Mouse (Mus musculus) retina, adult 2 months (tissue): Measurements from ENCODE around the gene Nr4a1.
A peak's percentile ranks its signal among the peaks of the same experiment; 100 is the strongest.

ENCODE experiments used
- DNase-seq: peaks from one replicate; pipeline ENCODE4 v3.0.0-alpha.2; 2012; ENCODE audit warnings: low read depth, low spot score

Nr4a1 gene

DNA sequence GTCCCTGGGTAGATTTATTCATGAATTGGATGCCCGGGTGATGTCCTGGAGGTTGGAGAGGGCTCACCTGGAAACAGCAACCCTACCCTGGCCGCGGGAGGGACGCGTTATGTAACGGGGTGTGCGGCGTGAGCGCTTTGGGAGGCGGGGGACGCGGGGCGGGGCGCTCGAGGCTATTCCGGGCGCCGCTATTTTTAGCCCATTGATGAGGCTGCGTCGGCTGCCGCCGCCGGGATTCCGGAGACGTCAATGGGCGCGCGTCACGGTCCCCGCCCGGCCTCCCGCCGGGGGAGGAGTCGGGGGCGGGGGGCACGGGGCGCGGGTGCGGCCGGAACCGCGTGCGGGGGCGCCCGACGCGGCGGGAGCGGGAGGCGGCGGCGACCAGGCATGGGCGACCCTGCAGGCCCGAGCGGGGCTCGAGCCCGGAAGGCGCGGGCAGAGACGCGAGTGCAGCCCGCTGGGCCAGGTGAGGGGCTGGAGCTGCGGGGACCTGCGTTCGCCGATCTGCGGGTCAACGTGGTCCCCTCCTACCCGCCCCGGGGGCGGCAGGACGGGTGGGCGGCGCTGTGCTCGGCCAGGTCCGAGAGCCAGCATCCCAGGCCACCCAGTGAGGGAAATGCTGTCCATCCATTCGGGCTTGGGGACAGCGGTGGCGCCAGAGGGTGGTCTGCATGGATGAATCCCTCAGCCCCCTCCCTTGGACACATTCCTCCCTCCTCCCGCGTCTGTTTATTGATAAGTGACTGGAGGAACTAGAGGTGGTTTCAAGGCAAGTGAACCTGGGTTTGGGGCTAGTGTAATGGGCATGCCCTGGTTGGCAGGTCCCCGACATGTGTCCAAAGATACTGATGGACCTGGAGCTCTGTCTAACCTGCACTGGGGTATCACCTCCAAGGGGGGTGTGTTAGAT lies at the start of gene Nr4a1:
Gene Nr4a1, plus strand, starts transcription at position 384 of the 910 bp plus-strand sequence.
- peak; percentile 72 for DNase-seq

DNA sequence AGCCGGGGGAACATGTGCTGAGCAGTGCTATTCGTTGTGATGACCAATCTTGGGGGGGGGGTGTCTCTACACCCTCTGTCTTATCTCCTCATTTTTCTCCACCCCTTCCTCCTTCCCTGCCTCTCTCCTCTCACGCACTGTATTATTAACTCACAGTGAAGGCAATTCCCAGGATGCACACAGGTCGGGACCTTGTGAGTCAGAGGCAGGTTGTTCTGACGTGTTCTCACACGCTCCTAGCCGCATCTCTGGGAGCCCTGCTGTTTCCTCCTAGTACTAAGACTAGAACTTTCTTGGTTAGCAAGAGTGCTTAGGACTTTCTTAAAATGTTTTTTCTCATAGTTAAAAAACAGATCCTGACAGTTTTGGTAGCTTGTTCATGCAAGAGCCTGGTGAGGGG lies 49.3 kb upstream of the Nr4a1 start:
- DNase-seq: no peak

DNA sequence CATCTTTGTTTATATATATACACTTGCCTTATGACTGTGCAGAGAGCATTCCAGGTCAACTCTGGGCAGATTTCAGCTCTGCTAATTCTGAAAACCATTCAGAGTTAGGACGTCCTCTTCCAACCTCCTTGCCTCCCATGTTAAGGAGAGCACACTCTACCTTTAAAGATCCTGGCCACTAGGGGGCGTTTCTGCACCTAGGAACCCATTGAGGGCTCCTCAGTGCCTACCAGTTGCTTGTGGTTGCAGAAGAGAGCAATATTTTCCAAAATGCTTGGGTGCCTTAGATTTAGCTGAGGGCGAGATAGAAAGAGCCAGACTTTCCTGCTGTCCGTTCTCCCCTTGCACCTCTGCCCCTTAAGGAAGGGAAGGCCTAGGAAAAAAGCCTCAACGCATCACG lies 43.8 kb upstream of the Nr4a1 start:
- peak; percentile 34 for DNase-seq

DNA sequence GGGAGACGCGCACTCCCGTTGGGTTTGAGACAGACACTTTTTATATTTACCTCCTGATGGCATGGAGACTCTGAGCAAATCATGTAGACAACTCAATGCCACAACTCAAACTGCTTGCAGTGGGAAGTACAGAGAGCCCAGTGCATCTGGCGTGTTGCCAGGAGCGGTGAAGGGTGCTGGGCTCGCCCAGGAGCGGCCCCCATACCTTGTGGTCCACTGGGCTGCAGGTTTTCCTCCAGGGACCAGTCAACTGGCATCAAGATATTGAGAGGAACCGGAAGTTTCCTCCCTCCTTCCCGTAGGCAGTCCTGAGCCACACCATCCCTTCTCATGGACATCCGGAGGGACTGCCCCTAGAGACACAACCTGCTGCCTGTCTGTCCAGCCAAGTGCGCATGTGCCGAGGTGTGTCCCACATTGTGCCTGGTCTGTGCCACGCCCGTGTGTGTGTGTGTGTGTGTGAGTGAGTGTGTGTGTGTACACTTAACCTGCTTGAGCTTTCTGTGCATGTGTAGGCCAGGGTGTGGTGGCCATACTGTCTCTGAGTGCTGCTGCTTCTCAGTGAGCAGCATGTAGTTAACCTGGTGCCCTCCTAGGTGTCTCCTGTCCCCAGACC lies 43.0 kb upstream of the Nr4a1 start:
- DNase-seq: no peak

DNA sequence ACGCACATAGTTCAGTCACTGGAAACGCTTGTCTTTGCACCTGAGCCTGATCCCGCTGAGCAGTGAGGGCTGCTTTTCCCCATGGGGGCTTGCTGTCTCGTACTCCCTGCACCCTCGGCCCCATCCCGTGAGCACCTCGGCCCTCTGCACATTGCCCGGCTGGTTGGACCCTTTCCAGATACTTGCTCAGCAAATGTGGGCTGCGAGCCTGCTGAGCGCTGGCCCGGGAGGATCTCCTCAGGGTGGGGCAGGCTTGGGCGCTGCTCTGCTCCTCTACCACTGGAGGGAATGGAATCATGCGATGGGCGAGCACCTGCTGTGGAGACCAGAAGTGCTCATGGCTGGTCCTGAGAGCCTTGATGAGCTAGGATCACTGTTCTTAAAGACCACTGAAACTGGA lies 41.6 kb upstream of the Nr4a1 start:
- DNase-seq: no peak

DNA sequence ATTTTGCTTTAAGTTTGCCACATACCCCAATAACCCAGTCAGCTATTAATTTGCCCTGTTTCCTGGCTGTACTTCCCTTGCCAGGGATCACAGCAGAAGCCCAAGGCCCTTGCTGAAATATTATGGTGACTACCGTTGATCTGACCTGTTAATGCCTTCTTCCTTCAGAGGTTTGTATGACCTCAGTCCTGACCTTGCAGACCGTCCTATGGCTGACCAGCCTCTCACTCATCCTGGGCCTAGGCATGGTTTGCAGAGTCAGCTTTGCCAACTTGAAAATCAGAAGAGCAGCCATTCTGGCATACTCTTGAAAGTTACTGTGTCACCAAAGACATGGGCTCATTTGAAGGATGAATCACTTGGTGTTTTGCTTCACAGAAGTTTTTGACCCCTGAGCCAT lies 38.9 kb upstream of the Nr4a1 start:
- DNase-seq: no peak

DNA sequence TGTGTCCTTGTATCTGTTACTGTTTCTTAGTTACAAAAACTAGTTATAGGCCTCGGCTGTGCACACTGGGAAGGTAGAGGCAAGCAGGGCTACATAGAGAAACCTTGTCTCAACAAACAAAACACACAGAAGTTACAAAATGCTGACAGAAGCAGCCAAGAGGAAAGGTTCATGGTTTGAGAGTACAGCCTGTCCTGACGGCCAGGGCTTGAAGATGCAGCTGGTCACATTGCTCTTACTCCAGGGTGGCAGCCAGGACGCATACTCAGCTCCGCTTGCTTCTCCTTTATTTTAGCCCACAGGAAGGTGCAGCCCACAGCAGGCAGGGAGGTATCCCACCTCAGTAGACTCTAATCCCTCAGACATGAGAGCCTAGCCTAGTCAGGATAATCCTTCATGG lies 38.0 kb upstream of the Nr4a1 start:
- no peak for DNase-seq

DNA sequence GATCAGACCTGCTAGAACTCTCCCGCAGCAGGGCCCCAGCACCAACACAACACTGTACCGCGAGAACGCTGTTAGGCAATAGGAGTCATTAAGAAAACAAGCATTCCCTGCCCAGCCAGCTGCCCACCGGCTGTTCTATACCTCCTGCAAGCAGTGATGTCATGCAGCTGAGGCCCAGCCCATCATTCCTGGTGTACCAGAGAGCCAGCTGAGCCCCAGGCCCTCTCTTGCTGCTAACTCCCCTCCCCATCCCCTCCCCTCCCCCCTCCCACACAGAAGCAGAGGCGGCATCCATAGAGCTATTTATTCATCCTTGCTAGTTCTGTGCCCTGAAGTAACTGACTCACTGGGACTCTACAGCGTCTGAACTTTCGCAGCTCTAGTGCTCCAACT lies 33.2 kb upstream of the Nr4a1 start:
- DNase-seq: no peak

DNA sequence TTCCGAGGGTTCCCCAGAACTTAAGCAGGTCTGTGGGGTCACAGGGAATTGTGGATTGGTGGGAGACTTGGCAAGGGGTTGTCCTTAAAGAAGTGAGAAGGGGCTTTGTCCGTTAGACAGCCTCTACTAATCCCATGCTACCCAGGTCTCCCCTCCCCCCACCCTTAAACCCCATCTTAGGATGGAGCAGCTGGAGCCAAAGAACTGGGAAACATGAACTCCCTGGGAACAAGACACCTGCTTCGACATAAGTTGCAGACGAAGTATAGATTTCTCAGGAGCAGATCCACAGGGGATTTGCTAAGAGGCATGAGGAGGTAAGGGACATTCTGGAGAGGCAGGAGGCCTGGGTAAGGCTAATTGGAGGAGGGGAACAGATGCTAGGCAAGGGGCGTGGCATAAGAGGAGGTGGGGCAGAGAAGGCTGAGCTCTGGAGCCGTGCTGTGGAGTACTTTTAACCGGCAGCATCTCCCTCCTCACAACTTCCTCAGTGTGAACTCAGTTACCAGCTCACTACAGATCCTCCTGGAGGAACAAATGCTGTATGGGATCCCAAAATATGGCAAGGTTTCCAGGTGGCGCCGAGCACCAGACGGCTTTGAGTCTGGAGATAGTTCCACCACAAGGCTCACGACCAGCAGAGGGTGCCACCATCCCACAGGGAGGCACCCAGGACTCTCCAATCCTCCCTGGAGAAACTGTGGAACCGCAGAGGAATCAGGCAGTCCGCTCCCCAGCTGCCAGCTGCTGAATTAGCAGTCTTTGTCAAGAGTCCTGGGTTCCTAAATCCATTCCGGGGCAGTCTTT lies 32.6 kb upstream of the Nr4a1 start:
- no peak for DNase-seq

DNA sequence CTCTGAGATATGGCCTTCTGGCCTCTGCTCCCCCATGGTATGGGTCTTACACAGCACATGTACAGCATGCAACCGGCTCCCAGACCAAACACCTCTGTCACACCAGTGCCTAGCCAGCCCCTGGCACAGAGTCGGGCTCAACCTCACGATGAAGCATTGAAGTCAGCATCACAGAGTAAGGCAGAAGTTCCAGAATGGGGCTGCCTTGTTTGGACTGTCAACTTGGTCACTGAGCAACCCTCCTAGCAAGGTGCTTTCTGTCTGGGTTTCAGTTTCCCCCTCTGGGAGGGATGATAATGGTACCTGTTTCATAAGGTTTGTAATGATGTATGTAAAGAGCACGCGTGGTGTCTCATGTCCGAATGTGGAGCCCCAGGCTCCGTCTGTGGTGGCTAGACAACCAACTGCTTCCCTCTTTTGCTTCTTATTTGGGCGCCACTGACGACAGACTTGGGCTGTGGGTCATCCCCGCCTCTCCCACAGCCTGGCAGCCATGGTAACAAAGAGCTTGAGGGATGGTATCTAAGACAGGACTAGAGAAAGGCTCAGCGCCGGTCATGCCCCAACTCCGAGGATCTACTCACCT lies 31.1 kb upstream of the Nr4a1 start:
- no peak for DNase-seq

DNA sequence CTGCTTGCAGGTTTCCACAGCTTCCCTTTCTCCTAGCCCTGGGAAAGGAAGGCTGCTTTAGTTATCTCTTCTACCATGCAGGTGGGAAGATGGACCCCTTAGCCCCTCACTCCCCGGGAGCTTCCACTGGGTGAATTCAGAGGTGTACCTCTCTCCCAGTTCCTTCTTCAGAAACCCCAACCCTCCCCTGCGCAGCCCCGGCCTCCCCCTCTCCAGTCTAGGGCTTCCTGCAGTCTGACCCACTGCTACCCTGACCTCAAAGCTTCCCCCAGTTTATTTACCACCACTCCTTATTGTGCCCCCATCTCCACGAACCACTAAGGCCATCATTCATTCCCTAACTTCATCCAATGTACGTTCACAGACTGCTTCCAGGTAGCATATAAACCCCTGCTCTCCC lies 30.5 kb upstream of the Nr4a1 start:
- DNase-seq: no peak

DNA sequence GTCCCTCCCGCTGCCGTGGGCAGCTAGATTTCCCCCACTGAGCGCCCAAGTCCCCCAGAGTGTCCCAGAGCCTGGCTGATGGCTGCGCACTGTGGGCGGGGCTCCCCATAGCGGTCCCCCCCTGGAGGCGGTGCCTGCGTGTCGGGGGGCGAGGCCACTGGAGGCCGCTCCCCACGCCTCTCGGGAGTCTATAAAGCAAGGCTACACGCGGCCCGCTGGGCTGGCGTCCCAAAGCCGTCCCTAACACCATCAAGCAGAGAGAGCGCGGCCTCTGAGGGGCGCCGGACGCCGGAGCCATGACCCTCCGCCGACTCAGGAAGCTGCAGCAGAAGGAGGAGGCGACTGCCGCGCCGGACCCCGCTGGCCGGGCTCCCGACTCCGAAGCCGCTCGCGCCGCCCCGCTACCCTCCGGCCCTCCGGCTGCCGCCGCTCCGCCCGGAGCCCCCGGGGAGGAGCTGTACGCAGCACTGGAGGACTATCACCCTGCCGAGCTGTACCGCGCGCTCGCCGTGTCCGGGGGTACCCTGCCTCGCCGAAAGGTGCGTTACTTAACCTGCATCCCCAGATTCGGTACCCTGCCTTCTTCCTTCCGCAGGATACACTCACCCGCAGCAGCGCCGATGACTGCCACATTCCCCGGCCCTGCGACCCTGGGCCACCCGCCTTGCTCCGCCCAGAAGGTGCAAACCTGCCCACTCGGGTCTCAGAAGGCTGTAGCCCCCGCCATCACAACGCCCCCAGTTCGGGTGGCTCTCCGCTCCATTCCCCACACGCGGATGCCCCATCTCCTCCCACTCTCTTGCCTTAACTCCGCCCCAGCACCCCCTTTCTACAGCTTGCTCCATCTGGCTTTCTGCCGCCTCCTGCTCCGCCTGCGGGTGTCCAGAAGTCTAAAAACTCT lies 29.8 kb upstream of the Nr4a1 start, which contains the start of gene Grasp:
Gene Grasp, plus strand, starts transcription at position 183 of the 901 bp plus-strand sequence.
- DNase-seq: peak; percentile 64

DNA sequence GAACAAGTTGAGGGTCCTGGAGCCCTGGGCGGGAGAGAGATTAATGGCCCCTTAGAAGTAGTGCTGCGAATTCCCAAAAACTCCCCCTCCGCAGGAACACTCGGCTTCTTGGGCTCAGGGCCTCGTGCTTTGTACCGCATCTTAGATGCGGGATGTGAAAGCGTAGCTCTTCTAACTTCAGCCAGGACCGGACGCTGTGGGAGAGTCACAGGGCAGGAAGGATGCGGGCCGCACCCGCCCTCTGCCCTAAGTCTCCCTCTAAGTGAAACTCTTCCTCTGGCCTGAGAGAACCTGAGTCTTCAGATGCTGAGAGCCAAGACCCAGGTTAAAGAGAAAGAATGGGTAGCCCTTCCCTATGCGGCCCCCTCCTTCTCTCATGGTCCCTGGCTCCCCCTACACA lies 29.1 kb upstream of the Nr4a1 start:
- DNase-seq: no peak

DNA sequence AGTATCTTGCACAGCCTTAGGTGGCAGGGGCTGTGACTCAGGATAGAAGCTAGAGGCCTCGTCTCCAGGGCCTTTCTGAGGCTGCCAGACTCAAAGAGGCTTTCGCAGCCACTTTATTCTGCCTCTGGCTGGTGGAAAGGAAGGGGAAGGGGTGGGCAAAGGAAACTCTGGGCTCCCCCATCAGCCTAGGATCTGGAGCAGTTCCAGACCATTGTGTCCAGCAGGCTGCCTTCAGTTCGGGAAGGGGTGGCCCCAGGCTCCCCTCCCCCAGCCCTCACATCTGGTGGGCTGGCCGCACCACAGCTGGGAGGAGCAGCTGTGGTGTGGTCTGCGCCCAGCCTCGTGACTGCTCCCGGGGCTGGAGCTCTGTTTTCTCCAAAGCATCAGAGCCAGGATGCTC lies 26.1 kb upstream of the Nr4a1 start:
- DNase-seq: no peak

DNA sequence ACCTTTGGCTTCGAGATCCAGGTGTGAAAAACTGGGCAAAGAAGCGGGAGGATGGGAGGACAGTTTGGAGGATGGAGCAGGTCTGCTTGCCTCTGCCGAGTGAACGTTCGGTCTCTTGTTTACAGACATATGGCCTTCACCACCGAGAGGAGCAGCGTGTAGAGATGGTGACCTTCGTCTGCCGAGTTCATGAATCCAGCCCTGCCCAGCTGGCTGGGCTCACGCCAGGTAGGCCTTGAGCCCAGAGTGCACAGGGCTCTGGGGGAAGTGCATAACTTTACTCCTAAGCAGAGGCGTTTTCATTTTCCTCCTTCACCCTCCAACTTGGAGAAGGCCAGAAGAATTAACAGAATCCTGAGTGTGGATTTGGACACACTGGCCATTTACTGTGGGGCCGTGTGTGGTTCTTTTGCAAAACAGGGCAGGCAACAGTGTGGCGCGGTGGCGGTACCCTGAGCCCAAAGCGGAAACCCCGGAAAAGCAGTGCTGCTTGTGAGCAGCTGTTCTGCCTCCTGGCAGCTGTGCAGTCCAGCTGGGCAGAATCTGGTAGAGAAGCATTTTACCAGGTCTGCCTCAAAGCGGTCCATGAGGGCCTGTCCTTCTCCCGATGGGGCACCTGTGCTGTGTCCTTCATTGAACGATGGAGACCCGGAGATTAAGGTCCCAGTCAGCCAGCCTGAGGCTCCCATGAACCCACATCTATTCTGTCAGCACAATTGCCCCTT lies 25.0 kb upstream of the Nr4a1 start:
- no peak for DNase-seq

DNA sequence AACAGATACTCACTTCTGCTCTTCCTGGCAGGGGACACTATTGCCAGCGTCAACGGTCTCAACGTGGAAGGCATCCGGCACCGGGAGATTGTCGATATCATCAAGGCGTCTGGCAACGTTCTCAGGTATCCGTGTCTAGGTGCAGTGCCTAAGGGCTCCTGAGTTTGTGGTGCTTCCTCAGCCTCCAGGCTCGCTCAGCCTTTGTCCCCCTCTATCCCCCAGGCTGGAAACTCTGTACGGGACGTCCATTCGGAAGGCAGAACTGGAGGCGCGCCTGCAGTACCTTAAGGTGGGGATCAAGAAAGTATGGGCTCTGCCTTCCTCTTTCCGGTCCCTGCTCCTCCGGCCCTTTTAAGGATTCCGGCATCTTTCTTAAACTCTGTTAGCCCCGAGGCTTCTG lies 23.6 kb upstream of the Nr4a1 start:
- no peak for DNase-seq

DNA sequence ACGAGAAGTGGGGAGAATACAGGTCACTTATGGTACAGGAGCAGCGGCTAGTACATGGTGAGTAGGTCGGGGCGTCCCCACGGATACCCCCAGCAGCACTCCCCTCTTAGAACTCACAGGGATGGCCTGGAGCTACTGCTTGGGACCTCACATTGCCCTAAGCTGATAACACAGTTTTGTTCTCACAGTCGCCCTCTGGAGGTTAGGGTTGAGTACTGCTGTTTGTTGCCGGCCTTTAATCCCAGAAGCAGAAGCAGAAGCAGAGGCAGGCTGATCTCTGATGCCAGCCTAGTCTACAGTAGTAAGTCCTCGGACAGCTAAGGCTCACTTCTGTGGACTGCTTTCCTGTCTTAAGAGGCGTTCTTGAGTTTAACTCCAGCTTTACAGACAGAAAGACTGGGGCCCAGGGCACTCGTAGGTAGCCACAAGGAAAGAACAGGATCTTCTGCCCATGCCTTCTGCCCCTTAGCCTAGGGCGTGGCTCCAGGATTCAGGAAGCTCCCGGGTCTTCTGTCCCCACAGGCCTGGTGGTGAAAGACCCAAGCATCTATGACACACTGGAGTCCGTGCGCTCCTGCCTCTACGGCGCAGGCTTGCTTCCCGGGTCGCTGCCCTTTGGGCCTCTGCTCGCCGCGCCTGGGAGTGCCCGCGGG lies 22.9 kb upstream of the Nr4a1 start:
- no peak for DNase-seq

DNA sequence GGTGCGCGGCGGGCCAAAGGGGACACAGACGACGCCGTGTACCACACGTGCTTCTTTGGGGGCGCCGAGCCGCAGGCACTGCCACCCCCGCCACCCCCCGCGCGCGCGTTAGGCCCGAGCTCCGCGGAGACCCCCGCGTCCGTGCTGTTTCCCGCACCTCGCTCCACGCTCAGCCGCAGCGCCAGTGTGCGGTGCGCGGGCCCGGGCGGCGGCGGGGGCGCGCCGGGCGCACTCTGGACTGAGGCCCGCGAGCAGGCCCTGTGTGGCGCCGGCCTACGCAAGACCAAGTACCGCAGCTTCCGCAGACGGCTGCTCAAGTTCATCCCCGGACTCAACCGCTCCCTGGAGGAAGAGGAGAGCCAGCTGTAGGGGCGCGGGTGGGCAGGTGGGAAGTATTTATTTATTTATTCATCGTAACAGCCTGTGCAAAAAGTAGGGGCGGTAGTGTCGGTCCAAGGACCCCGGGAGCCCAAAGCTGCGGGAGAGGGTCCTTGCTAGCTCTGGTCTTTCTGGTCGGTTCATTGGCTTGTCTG lies 22.4 kb upstream of the Nr4a1 start:
- DNase-seq: no peak

DNA sequence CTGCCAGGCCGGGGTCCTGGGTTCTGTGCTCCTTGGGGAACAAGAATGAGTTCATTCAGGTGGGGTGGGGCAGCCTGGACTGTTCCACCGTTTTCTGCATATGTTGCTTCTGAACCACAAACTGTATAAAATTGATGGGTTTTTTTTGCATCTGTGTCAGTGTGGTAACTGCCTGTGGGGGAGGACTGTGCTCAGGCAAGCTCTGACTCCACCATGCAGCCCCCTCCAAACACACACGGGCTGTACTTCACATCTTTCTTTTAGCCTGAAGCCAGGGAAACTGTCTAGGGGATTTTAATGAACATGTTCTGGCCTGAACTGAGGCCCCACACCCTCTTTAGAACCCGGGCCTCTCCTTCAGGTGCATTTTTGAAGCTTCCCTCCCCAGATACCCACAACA lies 21.5 kb upstream of the Nr4a1 start:
- DNase-seq: no peak
